In genomic region chr17:63025238-63025637, GRCm38 (mm10) we compare ENCODE assay signal across 10 mouse cellular contexts.
DNase-seq lines count a peak whose midpoint lies in the region; ATAC-seq lines count a peak whose summit lies in the region.
"Had no signal": no experiment of that assay in that cellular context is flagged by ENCODE, and none has a peak within 500 bp of the region (broad histone marks: within the 10 kb centered on the region; RNA-seq: fewer than 3 reads in every experiment).

No protein-coding gene starts in this region.

- intact Hi-C loops in heart, postnatal 25 days (cut with DNase I), result no loop called here

- H3K27me3 ChIP-seq in lung, embryonic 15.5 days, result no peaks in the 10 kb centered on the region
- H3K27me3 ChIP-seq in forebrain, embryonic 15.5 days, result no peaks in the 10 kb centered on the region
- H3K27me3 ChIP-seq in limb, embryonic 11.5 days (ENCODE audit: control insufficient read depth, insufficient read depth, low read length), result no peaks in the 10 kb centered on the region
- H3K27me3 ChIP-seq: heart, embryonic 15.5 days had no signal

- DNase-seq in lung, postnatal 25 days (ENCODE audit: low spot score), result no peak
- DNase-seq in limb, embryonic 11.5 days (ENCODE audit: low spot score), result peak; percentile 63
- DNase-seq in right cerebral cortex, postnatal 25 days, result peak; percentile 60
- no peak for DNase-seq in heart, postnatal 25 days (ENCODE audit: low spot score)
- no peak for DNase-seq in gastrocnemius, adult 18-20 months (ENCODE audit: low spot score)
- DNase-seq: adrenal gland, postnatal 25 days had no signal

- 48% methylated on average over 15 of the region's 15 CpGs for WGBS in lung, embryonic 15.5 days
- WGBS in forebrain, embryonic 15.5 days, result 37% methylated on average over 15 of the region's 15 CpGs
- 44% methylated on average over 15 of the region's 15 CpGs for WGBS in limb, embryonic 11.5 days

- H3K9me3 ChIP-seq in lung, embryonic 15.5 days, result no peaks in the 10 kb centered on the region
- H3K9me3 ChIP-seq in forebrain, embryonic 15.5 days, result no peaks in the 10 kb centered on the region
- no peaks in the 10 kb centered on the region for H3K9me3 ChIP-seq in limb, embryonic 11.5 days (ENCODE audit: control insufficient read depth, low read length)
- H3K9me3 ChIP-seq: heart, embryonic 15.5 days had no signal

- H3K27ac ChIP-seq in lung, embryonic 15.5 days, result no peak overlapping the region
- no peak overlapping the region for H3K27ac ChIP-seq in forebrain, embryonic 15.5 days (replicated peaks)
- H3K27ac ChIP-seq in limb, embryonic 11.5 days (replicated peaks; ENCODE audit: low read depth, low read length), result no peak overlapping the region
- H3K27ac ChIP-seq: heart, embryonic 15.5 days had no signal

- H3K9ac ChIP-seq in lung, embryonic 15.5 days, result no peak overlapping the region
- no peak overlapping the region for H3K9ac ChIP-seq in forebrain, embryonic 15.5 days (replicated peaks)
- H3K9ac ChIP-seq in limb, embryonic 11.5 days (ENCODE audit: low read length), result no peak overlapping the region
- H3K9ac ChIP-seq: heart, embryonic 15.5 days had no signal

- ATAC-seq in lung, embryonic 15.5 days (ENCODE audit: borderline replicate concordance, extremely low read depth, low FRiP score, low TSS enrichment), result no peak
- ATAC-seq in forebrain, embryonic 15.5 days (replicated peaks), result peak; percentile 75
- ATAC-seq in limb, embryonic 11.5 days (ENCODE audit: insufficient number of reproducible peaks, low FRiP score, low TSS enrichment, low read depth), result no peak
- no peak for ATAC-seq in monocyte, adult 5-6 weeks (replicated peaks; ENCODE audit: insufficient number of reproducible peaks, low FRiP score, low TSS enrichment, poor library complexity, severe bottlenecking)

- H3K4me3 ChIP-seq in lung, embryonic 15.5 days, result no peak overlapping the region
- no peak overlapping the region for H3K4me3 ChIP-seq in forebrain, embryonic 15.5 days
- H3K4me3 ChIP-seq in limb, embryonic 11.5 days (ENCODE audit: low read depth, low read length), result no peak overlapping the region
- H3K4me3 ChIP-seq: heart, embryonic 15.5 days had no signal

- no peaks in the 10 kb centered on the region for H3K36me3 ChIP-seq in lung, embryonic 15.5 days
- no peaks in the 10 kb centered on the region for H3K36me3 ChIP-seq in forebrain, embryonic 15.5 days
- no peaks in the 10 kb centered on the region for H3K36me3 ChIP-seq in limb, embryonic 11.5 days (ENCODE audit: control insufficient read depth, insufficient read depth, low read length)
- H3K36me3 ChIP-seq: heart, embryonic 15.5 days had no signal

- peaks cover 5% of the 10 kb centered on the region for H3K4me1 ChIP-seq in lung, embryonic 15.5 days
- peaks cover 6% of the 10 kb centered on the region for H3K4me1 ChIP-seq in forebrain, embryonic 15.5 days
- H3K4me1 ChIP-seq in limb, embryonic 11.5 days (ENCODE audit: control insufficient read depth, insufficient read depth, low read length), result 0 out of 2 replicates have a peak, but pooled peaks cover 3% of the 10 kb centered on the region

- H3K4me2 ChIP-seq in lung, embryonic 15.5 days, result peak overlapping the region; percentile 29; the same call in 1 of the 2 replicates
- peak overlapping the region; percentile 20; the same call in 1 of the 2 replicates for H3K4me2 ChIP-seq in forebrain, embryonic 15.5 days (replicated peaks)
- no peak overlapping the region for H3K4me2 ChIP-seq in limb, embryonic 11.5 days (ENCODE audit: low read depth, severe bottlenecking)
- H3K4me2 ChIP-seq: heart, embryonic 15.5 days had no signal

Comparison
In these comparisons a context has a peak if more than half of its experiments do, and no peak if none do; other contexts are left out.
1. DNase-seq: peak in limb, embryonic 11.5 days (single experiment) and right cerebral cortex, postnatal 25 days (single experiment); none in lung, postnatal 25 days (single experiment), heart, postnatal 25 days (single experiment) and gastrocnemius, adult 18-20 months (single experiment).